Mouse (Mus musculus): ENCODE results near the gene Plpp2.

Gene Plpp2

GRCm38 (mm10) chr10:79548971-79549723, 15.6 kb upstream of the Plpp2 start:
- no peak for DNase-seq (ENCODE audit: low spot score)

- DNase-seq (ENCODE audit: low spot score), result no peak
Measured at GRCm38 (mm10) chr10:79548546-79548945, 14.9 kb upstream of the Plpp2 start.

GRCm38 (mm10) chr10:79547148-79547675, 13.6 kb upstream of the Plpp2 start:
- no peak for DNase-seq (ENCODE audit: low spot score)

DNA sequence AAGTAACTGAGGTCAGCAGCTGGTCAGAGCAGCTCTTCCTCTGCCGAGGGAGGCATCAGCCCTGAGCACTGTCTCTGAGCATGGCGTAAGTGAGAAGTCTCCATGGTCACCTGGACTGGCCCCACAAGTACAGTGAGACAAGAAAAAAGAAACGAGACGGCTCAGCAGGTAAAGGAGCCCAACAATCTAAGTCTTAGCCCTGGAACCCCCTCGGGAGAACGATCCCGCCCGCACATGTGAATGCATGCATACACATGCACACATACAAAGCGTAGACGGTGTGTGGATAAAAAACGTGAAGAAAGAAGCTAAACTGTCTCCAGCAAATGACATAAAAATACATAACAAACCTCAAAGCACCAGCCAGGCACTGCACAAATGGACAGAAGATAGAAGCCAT, 12.9 kb upstream of the Plpp2 start:
- no peak for DNase-seq (ENCODE audit: low spot score)

DNA sequence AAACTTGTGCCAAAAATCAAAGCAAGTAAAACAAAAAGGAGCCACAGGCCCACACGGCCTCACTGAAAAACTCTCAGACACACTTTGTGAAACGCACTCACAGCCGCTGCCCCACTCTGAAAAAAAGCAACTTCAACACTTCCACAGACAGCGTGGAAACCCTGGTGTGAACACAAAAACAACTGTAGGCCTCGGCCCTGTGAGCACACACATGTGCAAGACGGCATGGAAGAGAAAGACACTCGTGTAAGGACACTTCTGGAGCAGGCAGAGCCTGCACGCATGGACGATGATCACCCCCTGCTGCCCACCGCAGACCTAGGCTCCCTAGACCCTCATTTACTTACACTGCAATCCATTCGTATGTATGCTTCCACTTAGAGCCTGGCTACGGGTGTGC, 12.3 kb upstream of the Plpp2 start:
- DNase-seq (ENCODE audit: low spot score), result no peak

DNA sequence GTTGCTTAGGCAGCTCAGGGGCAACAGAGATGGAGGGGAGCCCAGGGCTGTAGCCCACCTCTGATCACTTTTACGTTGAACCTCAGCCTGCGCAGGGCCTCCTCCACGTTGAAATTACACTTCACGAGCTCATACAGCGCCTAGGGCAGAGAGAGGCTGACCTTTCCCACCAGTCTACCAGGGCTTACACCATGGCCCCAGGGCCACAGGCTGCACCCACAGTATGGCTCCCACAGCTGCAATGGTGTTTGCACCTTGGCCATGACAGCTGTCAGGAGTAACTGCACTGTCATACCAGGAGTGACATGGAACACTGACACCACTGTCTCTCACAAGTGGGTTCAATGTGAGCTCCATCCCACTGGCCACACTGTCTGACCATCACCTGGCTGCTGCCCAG, 11.0 kb upstream of the Plpp2 start:
- no peak for DNase-seq (ENCODE audit: low spot score)

DNA sequence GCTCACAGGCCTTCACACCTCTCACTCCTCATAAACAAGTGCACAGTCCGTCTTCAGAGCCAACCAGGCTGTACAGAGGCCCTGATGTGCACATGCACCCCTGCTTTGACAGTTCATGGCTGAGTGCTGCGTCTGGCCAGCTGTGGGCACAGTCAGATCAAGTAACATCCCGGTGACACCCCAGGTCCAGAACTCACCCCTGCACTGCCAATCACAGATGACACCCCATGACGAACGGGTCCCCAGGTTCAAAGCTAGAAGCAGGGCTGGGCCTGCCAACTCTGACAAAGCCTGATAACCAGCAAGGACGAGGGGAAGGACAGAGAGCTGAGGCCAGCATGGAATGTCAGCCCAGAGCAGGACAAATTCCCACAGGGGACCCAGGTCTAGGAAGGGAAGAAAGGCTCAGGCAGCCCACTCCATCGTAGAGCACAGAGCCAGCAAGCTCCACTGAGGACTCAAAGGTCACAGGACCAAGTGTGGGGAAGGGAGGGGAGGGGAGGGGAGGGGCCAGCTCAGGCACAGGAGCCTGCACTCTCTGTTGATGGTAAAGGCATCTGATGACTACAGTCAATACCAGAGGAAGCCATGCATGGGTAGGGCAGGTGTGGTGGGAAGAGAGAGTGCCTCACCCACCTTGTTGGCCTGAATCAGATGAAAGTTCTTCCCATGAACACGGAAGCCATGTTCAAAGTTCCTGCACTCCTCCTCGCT, 10.4 kb upstream of the Plpp2 start:
- no peak for DNase-seq (ENCODE audit: low spot score)

DNA sequence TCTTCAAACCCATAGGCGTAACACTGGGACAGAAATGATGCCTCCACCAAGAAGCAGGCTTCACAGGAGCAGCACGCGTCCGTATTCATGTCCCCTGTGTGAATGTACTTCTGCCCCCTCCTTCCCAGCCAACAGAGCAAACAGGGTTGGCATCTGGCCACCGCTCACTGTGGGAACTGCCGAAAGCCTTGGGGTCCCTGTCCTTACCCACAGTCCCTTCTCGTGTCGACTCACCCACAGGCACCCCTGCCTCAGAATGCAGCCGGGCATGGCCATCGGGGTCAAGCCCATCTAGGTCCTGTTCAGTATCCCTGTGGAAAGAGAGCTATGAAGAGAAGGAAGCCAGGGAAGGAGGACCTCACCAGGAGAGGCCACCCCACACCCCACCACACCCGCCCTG, 8.6 kb upstream of the Plpp2 start:
- no peak for DNase-seq (ENCODE audit: low spot score)

DNA sequence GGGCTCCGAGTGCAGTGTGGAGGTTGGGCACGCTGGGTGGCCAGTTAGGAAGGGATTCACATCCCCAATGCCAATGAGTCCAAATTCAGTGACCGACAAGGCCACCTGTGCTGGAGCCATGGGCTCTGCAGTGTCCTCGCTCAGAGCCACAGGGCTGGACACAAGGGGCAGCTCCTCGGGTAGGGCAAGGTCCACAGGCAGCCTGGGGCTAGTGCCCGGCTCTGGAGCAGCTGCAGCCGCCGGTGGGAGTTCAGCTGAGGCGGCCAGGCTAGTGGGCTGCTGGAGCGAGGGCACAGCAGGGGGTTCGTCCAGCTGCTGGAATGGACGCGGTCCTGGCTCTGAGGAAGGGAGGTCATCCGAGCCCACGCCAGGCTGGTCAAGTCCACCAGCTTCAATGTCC, 7.9 kb upstream of the Plpp2 start:
- no peak for DNase-seq (ENCODE audit: low spot score)

DNA sequence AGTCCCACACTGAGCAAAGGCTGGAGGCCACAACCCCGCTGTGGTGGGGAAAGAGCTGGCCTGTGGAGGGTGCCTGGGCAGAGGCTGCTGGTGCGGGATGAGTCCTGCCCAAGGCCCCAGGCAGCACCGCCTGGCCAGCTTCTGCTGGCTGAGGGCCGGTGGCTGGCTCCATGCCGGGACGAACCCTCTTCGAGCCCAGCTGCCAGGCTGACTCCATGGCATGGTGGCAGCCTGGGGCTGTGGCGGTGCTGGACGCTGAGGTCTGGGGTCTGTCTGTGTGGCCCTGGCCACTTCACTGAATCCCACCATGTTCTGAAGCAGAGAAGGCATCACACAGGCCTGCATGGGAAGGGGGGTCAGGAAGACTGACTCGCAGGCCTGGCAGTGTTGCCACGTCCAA, 7.2 kb upstream of the Plpp2 start:
- DNase-seq (ENCODE audit: low spot score), result no peak

GRCm38 (mm10) chr10:79539701-79540495, 6.3 kb upstream of the Plpp2 start:
- DNase-seq (ENCODE audit: low spot score), result no peak

DNA sequence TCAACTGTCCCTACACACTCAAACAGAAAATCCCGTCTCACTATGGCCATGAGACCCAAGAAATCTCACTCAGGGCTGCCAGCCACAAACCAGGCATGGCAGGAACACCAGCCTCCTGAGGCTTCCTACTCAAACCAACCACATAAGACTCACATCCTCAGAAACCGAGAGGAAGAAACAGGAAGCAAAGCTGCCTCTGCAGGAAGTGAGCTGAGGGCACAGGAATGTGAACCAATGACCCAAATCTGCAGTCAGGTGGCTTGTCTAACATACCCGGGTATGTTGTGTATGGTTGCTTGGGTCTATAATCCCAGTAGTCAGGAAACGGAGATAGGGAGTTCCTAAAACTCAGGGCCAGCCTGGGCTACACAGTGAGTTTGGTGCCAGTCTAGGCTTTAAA, 5.3 kb upstream of the Plpp2 start:
- no peak for DNase-seq (ENCODE audit: low spot score)

- no peak for DNase-seq (ENCODE audit: low spot score)
Measured at GRCm38 (mm10) chr10:79538323-79538722, 4.7 kb upstream of the Plpp2 start.

- DNase-seq (ENCODE audit: low spot score), result no peak
Measured at GRCm38 (mm10) chr10:79537781-79538180, 4.2 kb upstream of the Plpp2 start.

- DNase-seq (ENCODE audit: low spot score), result no peak
Measured at GRCm38 (mm10) chr10:79537271-79537670, 3.7 kb upstream of the Plpp2 start.

- DNase-seq (ENCODE audit: low spot score), result no peak
Measured at GRCm38 (mm10) chr10:79536461-79537080, 3.0 kb upstream of the Plpp2 start.

- no peak for DNase-seq (ENCODE audit: low spot score)
Measured at GRCm38 (mm10) chr10:79535431-79535830, 1.8 kb upstream of the Plpp2 start.

DNA sequence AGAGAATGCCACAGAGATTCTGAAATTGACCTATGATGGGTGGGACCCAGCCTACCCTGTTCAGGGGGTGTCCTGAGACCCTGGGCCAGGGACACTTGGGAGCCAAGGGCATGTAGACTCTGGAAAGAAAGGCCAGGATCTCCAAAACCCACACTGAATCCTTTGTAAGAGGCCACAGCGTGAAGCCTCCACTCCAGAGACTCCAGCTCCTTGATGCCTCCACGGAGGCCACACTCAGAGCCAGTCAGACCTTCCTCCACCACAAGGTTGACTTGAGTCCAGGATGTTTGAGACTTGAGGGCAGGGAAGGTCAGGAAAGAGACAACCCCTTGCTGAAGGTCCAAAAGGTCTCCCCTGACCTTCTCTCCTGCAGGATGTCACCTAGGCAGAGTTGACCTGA, 830 bp upstream of the Plpp2 start:
- DNase-seq (ENCODE audit: low spot score), result no peak

- no peak for DNase-seq (ENCODE audit: low spot score)
Measured at GRCm38 (mm10) chr10:79532678-79533077, 918 bp downstream of the Plpp2 start.

GRCm38 (mm10) chr10:79531593-79531992, 2.0 kb downstream of the Plpp2 start:
- DNase-seq (ENCODE audit: low spot score), result no peak

DNA sequence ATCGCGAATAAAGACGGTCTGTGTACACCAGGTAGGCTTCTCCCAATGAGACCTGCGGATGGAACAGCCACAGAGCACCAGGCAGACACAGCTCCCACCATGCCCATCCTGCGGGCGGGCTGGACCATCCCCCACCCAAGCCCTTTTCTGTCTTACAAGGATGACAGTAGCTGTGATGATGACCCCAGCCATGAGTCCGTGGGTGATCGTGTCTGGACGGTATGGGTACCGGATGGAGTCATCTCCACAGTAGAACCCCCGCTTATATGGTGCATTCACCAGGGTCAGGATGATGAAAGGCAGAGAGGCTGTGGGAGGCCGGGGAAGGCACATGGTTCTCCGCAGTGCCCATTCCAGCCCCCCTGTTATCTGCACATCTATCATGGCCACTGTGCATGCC, 2.9 kb downstream of the Plpp2 start:
- DNase-seq (ENCODE audit: low spot score), result no peak

- DNase-seq (ENCODE audit: low spot score), result no peak
Measured at GRCm38 (mm10) chr10:79530241-79530640, 3.4 kb downstream of the Plpp2 start.

Data from ovary, postnatal 14 days (tissue).